Mouse (Mus musculus): ENCODE measurements around the gene Gm49394. TPM values are rescaled to one million over a fixed set of nuclear protein-coding genes. Genes with fewer than 3 reads are reported as not detected.
A peak's percentile ranks its signal among the peaks of the same experiment; 100 is the strongest.

The Gm49394 gene
- total RNA-seq, 2 experiments from 2014 or later: 0.10 to 0.21 TPM

GRCm38 (mm10) chr7:142600921-142601320 lies 68.8 kb downstream of the Gm49394 start:
- intact Hi-C loops (cut with DNase I): no loop called here
- no peak for DNase-seq (ENCODE audit: extremely low spot score in 1 of 2, low spot score in 2 of 2)

Small RNAs within 50 kb of the gene (microRNA-seq; reads per million reads assigned to microRNA genes)
- gene Mir483: 354 reads per million, percentile 67 among the genes with 10 or more reads in this experiment

Other genes with a start within 250 kb of the Gm49394 start
- gene Syt8, start 235.1 kb downstream of the Gm49394 start, total RNA-seq (2021): not detected
- gene Tnni2, start 228.1 kb downstream of the Gm49394 start, total RNA-seq (2021): under 1 TPM in 1 of 2 experiments, not detected in 1; 0.83 TPM
- gene Lsp1, start 209.1 kb downstream of the Gm49394 start, total RNA-seq (2021): 1 to 10 TPM; 5.2 to 8.1 TPM
- gene Tnnt3, start 171.1 kb downstream of the Gm49394 start, total RNA-seq (2021): not detected
- gene Mrpl23, start 137.3 kb downstream of the Gm49394 start, total RNA-seq (2021): 1 to 10 TPM; 4.8 to 7.2 TPM
- gene Igf2, start 3.1 kb downstream of the Gm49394 start, total RNA-seq (2021): 100 to 1,000 TPM; 216 to 220 TPM
- gene Ins2, start 73.4 kb upstream of the Gm49394 start, total RNA-seq (2021): not detected